Mouse (Mus musculus): ENCODE results near the gene Mindy2.

The Mindy2 gene

DNA sequence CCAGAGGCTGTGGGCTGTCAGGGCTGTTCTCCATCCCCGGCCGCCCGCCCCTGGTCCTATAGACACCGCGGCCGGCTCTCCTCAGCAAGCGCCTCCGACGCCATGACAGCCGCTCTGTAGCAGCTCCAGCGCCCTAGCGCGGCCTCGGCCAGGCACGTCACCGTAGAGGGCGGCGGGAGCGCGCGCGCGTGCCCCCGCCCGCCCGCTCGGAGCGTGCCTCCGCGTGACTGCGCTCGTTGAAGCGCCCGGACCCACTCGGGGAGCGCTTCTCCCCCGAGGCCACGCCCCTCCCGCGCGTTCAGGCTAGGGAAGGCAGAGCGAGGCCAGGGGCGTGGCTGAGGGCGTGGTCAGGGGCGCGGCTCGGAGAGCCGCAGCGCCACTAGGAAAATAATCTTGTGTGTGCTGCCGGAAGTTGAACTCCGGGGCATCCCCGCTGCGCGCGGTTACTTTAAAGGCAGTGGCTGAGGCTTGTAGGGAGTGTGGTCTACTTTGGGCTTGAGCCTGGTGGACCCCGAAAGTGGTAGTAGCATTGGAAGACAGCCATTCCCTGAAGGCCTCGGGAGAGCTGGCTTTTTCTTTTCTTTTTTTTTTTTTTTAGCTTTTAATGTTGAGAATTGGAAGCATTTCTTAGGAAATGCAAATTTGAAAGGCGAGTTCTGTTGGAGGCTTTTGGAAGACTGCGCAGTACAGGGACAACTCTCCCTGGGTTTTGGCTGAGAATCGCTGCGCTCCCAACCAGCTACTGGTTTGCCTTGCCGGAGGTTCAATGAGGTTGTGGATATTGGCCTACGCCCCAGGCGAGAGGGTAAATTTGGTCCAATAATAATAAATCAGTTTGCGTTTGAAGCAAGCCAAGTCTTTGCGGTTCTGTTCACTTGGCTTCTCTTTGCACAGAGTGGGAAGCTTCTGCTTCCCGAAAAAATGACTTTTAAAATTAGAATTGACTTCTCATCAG lies at the start of gene Mindy2:
Gene Mindy2, minus strand, starts transcription at position 162 of the 955 bp plus-strand sequence.
- peak; percentile 99 for DNase-seq

DNA sequence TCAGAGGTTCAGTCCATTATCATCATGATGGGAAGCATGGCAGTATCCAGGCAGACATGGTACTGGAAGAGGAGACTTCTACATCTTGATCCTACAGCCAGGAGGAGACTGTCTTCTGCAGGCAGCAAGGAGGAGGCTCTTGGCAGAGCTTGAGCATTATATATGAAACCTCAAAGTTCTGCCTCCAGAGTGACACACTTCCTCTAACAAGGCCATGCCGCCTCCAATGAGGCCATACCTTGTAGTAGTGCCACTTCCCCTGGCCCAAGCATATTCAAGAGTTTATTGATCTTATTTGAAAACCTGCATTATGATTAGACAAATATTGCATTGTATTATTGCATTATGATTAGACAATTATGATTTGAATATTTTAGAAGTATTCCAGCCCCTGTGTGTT lies 49.5 kb upstream of the Mindy2 start:
- no peak for DNase-seq

DNA sequence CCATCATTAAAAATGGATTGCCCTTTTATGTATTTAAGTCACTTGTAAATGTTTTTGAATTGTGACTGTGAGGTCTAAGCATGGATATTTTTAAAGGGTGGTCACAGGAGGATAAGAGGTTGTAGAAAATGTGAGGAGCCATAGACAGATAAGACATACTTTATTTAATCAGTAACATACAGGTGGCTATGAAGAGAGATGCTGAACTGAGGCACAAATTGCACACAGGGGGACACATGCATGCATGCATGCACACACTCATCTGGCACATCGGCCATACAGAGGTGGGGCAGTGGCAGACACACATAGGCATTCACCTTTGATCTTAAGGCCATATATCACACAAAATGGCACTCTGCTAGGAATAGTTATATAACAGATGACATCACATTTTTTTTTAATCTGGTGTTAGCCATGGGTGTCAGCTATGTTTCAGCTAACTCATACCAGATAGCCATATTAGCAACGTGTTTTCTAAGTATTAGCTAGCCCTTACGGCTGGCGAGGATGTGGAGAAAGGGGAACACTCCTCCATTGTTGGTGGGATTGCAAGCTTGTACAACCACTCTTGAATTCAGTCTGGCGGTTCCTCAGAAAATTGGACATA lies 46.7 kb upstream of the Mindy2 start:
- no peak for DNase-seq

DNA sequence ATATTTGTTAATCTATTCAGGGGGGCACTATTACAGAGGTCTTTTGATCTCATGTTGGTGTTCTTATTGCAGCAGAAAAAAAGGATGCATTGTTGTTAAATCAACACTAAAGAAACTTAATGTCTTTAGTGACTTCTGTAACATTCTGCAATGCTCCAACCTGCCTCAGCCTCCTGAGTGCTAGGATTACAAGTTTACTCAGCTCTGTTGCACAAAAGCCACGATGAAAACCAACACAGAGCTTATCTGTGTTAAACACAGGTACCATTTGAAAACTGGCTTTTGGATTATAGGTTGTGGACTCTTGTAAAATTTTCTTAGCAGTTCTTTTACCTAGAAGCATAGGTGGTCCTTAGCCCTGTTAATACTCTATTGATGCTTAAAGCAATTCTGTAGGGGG lies 41.1 kb upstream of the Mindy2 start:
- DNase-seq = no peak

DNA sequence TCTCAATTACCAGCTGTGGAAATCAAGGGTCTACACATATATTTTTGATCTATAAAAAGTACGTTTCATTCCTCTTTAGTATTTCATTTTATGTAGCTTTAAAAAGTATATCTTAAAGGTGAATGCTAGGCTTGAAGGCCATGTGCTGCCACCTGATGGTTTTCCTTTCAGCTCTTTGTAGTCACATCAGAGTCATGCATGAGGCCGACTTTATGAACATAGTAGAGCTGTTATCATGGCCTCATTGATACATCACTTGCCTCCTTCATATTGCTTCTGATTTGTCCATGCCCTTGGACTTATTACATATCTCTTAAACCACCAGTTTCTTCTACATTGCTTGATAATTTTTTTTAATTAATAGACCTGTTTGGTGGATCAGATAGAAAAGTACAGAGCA lies 38.7 kb upstream of the Mindy2 start:
- no peak for DNase-seq

DNA sequence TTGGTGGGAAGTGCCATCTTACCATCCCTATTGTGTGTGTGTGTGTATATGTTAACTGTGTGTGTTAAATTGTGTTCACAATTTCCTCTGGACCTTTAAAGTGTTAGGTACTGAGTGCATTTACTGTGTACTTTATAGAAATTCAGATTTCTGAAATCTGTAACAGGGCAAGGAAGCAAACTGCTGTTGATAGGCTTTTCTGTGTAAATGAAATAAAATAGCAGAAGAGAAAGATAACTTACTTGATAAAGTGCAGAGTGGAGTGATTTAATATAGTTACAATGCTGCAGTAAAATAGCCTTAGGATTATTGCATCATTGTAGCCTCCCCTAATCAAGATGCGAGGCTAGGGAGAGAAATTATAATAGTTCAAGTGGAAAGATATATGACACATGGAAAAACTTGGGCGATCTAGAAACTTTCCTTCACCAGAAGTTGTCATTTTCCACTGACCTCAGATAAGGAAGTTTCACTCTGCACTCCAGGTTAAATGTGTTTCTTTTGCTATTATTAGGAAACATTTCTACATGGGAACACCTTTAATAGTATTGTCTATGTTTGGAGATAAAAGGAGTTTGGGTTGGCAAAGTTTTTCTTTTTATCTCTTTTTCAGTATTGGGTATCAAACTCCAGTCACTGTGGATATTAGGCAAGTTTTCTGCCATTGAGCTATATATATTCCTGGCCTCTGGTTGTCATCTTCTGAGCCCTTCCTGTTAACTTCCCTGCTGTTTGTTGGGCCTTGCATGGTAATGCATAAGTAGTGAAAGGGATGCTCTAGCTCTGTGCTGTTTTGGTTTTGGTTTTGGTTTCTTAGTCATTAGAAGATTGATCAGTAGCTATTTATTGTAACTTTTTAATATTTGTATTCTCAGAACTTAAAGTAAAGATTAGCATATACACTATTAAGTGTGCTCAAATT lies 35.1 kb upstream of the Mindy2 start:
- DNase-seq = no peak

DNA sequence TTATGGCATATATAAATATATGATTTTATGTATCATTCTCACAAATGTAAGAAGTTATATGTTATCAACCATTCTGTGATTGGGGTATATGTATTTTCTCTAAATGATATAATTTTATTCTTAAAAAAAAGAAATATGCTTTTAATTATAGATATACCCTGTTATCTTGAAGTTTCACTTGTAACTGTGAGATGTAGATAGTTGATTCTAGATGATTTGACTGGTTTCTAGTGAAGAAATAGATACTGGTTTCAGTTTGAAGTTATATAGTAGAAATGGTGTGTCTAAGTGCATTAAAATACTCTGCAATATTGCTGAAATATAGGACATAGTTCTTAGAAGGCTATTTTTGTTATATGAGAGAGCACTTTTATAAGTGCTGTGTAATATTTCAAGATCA lies 33.6 kb upstream of the Mindy2 start:
- DNase-seq = no peak

DNA sequence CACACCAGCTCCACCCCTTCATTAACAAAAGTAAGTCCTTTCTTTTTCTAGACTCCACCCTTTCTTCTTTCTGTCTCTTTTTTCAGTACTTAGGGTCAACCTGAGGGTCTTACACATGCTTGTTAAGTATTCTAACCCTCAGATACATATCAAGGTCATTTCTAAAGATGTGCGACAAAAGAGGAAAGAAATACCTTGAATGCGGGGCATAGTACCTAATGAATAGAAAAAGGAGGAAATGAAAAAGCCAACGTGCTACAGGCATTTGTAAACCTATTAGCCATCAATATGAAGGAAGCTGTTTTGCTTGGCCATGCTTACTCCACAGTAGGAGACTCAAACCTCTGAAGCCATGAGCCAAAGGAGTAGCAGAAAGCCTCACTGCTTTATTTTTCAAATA lies 33.0 kb upstream of the Mindy2 start:
- DNase-seq = no peak

DNA sequence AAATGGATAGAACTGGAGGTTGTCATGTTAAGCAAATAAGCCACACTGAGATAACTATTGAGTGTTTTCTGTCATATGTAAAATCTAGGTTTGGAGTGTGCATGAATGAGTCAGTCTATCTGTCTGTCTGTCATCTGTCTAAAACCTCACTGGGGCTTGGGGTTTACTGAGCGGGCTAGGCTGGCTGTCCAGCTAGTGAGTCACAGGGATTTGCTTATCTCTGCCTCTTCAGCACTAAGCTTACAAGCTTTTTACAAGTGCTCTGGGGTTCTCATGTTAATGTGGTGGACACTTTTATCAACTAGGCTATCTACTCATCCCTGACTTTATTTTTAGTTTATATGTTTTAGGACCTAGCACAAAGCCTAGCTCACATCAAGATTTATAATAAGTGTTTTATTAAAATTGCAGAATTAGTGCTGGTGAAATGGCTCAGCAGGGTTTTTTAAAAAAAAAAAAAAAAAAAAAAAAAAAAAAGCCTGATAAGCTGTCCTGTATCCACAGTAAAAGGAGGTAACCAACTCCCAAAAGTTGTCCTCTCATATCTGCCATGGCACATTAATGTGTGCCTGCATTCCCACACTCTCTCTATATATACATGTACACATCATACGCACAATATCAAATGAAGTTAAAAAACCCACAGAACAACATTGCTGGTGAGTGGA lies 31.5 kb upstream of the Mindy2 start:
- DNase-seq = no peak

DNA sequence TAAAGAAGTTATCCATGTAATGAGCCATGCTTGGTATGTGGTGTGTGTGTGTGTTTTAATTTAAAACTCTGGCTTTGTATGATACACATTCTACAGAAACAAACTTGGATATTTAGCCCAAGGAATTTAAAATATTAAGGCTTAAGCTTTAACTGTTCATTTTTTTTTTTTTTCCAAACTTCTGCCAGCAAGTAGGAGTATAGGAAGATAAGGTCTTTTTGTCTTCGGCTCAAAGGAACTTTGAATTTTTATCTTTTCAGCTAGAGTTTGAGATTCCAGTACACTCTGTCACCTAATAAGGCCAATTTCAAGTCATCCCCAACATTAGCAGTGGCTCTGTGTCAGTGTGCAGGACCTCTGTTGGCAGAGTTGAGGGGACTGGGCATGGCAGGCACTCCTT lies 25.2 kb upstream of the Mindy2 start:
- no peak for DNase-seq

DNA sequence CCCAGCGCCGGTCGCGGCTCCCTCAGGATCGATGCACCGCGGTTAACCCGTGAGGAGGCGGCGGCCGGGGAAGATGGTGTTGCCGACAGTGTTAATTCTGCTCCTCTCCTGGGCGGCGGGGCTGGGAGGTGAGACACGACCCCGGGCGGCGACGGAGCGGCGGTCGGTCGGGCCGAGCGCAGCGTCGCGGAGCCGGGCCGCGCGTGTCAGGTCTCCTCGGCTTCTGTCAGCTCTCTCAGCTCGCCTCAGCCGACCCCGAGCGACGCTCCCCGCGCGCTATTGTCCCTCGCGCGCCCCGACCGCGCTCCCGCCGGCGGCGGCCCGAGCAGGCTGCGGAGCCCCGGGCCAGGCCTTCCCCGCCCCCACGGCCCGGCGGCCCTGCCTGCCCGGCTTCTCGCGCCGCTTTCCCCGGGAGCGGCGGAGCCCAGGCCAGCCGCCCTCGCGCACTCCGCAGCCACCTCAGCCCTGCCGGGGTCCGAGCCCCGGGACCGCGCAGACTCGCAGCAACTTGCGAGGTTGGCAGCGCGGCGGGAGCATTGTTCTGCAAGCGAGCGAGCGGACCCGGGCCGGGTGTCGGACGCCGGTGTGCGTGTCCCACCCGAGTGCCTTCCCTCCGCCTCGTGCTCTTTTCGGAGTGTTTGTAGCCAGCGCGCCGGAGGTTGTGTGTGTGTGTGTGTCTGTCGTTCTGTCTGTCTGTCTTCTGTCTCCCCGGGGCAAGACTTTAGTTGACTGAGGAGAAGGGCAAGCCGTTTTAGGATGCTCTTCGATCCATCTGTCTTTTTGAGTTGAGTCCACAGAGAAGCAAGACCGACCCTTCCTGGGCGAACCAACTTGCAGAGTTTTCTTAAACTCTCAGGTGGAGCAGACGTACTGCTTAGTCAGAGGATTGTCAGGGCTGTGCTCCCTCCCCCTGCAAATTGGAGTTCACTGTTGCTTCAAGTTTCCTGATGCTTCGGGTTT lies 22.4 kb upstream of the Mindy2 start:
- DNase-seq = peak; percentile 73

DNA sequence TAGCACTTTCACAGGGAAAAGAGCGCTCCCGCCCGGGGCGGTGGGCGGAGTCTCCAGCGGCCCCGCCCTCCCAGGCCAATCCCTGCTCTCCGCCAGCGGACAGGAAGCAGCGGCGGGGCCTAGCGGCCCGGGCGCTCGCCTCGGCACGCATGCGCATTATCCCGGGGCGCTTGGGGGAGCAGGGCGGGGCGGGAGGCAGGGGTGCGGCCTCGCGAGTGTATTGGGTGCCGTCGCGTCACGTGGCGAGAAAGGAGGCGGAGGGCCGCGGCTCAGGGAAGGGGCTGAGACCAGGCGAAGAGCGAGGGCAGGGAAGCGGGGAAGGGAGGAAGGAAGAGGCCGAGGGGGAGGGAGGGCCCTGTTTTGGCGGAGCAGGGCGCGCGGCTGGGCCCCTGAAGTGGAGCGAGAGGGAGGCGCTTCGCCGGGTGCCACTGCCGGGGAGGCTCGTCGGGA lies 21.7 kb upstream of the Mindy2 start, which contains the start of gene Adam10:
Gene Adam10, plus strand, starts transcription at position 316 of the 450 bp plus-strand sequence.
- DNase-seq = peak; percentile 99

DNA sequence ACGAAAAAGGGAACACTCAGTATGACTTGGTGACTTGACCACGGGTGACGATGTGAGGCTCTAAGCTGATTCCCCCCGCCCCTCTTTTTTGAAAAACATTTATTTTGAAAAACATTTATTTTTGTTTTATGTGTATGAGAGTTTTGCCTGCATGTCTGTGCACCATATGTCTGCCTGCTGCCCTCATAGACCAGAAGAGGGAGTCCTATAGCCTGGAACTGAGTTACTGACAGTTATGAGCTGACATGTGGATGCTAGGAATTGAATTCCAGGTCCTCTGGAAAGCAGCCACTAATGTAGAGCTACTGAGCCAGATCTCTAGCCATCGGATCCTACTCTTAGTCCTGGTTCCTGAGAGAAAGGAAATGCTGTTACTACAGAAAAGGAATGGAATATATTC lies 19.0 kb upstream of the Mindy2 start:
- no peak for DNase-seq

DNA sequence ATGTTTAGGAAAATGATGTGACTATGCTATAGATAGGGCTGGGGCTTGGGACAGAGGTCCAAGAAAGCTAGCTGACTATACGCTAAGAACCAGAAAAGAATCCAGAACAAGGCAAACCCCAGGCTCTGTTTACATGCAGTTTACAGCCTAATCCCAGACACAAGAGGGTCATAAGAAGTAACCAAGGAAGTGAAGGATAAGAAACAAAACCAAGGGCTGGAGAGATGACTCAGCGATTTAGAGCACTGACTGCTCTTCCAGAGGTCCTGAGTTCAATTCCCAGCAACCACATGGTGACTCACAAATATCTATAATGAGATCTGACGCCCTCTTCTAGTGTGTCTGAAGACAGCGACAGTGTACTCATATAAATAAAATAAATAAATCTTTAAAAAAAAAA lies 18.1 kb upstream of the Mindy2 start:
- DNase-seq = no peak

DNA sequence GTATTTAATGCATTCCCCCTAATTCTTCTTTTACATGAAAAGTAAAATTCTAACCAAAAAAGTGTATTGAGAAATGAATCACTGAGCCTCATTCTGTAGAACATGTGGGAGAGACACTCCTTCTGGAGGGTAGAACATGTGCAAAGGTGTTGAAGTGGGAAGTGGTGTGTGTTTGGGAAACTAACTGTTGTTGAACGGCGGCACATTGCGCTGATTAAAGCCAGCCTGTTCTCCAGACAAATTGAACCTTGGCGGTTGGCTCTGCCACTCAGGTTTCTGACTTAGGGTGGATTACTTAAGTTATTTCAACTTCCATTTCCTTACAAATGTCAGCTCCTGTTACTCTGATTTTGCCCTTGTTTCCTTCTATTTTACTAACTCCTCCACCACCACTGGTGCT lies 16.7 kb upstream of the Mindy2 start:
- DNase-seq = no peak

DNA sequence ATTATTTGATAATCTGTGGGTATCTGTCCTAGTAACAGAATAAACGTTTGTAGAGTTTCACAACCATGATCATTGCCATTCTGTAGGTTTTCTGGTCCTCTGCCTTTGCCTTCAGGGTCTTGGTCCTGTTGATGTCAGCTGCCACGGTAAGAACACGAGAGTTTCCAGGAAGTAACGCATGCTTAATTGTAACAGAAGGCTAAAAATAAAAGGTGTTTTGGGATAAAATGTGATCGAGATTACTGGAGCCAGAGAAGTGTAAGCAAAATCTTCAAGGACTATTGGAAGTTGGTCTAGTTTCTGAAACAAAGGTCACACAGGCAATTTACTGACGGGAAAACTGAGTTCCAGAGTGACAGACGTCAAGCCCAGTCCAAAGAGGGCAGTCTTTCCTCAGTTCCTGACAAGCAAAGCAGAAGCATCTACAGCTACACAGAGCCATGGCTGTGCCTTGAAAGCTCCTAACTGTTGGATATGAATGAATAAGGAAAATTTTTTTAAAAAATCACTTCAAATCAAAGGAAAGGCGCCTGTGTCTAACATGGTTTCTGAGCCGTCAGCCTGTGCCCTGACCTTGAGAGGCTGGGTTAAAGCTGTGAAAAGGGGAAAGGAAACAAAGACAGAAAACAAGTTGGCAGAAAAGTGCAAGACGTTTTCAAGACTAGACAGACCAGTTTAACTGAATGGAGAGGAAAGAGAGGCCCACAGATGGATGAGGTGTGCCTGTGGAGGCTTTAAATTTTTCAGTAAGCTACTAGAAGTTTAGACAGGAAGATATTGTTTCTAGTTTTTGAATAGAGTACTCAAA lies 15.0 kb upstream of the Mindy2 start:
- peak; percentile 42 for DNase-seq

DNA sequence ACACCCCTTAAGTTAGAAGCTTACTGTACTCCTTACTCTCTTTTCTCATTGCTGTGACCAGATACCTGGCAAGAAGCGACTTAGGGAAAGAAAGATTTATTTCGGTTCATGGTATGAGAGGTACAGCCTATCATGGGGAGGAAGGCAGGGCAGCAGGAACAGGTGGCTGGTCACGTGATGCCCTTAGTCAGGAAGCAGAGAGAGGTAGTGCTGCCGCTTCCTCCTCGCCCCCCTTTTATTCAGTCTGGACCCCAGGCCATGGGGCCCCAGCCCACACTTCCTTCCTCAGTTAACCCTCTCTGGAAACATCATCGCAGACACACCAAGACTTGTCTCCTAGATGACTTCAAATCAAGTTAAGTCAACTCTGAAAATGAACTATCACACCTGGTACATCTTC lies 14.3 kb upstream of the Mindy2 start:
- DNase-seq = no peak

DNA sequence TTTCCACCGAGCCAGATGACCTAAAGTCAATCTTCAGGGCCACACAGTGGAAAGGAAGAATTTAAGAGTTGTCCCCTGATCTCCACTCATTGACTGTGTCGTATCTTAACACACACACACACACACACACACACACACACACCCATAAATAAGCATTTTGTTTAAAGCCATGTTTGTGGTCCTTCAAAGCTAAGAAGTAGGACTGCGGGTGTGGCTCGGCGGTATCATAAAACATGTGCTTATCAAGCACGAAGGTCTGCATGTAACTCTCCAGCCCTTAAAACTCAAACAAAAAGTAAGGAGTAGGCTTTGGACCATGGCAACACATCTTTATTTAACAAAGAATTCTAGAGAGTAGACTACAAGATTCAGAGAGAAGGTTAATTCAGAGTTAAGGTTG lies 13.4 kb upstream of the Mindy2 start:
- DNase-seq = no peak

DNA sequence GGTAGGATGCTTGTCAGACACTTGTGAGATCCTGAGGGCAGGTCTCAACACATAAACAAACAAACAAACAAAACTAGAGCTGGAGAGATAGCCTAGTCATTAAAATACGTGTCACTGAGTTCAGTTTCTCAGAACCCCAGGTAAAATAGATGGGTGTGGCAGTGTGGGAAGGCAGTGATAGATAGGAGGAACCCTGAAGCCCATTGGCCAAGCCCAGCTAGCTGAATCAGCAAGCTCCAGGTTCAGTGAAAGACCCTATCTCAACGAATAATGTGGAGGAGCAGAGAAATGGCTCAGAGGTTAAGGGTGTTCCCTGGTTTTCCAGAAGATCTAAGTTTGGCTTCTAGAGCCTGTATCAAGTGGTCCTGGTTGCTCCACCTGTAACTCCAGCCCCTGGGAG lies 12.2 kb upstream of the Mindy2 start:
- DNase-seq = no peak

DNA sequence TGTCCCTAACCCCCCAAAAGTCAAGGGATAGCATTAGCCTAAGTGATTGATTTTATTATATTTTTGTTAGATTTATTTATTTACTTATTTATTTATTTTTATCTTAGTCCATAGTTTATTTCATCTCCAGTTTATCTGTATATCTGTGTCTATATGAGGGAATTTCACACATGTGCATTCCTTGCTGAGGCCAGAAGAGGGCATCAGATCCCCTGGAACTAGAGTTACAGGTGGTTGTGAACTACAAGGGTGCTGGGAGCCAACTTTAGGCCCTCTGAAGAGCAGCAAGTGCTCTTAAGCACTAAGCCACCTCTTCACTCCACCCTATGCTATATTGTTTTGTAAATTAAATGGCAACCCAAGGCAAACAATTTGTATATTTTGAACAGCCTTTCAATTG lies 11.1 kb upstream of the Mindy2 start:
- DNase-seq = no peak

Data from kidney, postnatal 10 days (tissue).